Mouse (Mus musculus): Measurements from ENCODE around the gene Prpf39. TPM values are rescaled to one million over a fixed set of nuclear protein-coding genes. Genes with fewer than 3 reads are reported as not detected.
A peak's percentile ranks its signal among the peaks of the same experiment; 100 is the strongest.

Gene Prpf39
- total RNA-seq (2021): 10 to 100 TPM; 11.3 to 13.4 TPM

GRCm38 (mm10) chr12:65036190-65036870 is at the start of gene Prpf39:
Gene Prpf39, plus strand, starts transcription at chr12:65036333.
- DNase-seq: peak; percentile 94
- intact Hi-C loops (cut with DNase I): loop anchor here (5.0 kb wide), 3 partner anchors 36 to 136 kb away; partner anchors contain the start of genes Fkbp3, Klhl28, Mis18bp1 and Togaram1

- no peak for DNase-seq
- intact Hi-C loops (cut with DNase I): no loop called here
These were observed 28.4 kb upstream of the Prpf39 start for GRCm38 (mm10) chr12:65007725-65008124.

- intact Hi-C loops (cut with DNase I): no loop called here
- DNase-seq: no peak
These were observed 13.3 kb upstream of the Prpf39 start for GRCm38 (mm10) chr12:65022842-65023241.

- DNase-seq: no peak
- intact Hi-C loops (cut with DNase I): loop anchor here (5.0 kb wide), 3 partner anchors 36 to 136 kb away; partner anchors contain the start of genes Fkbp3, Klhl28, Mis18bp1 and Togaram1
These were observed 319 bp upstream of the Prpf39 start for GRCm38 (mm10) chr12:65035839-65036189.

GRCm38 (mm10) chr12:65036892-65037545 is 886 bp downstream of the Prpf39 start:
- no peak for DNase-seq
- intact Hi-C loops (cut with DNase I): loop anchor here (5.0 kb wide), 3 partner anchors 35 to 135 kb away; partner anchors contain the start of genes Fkbp3, Klhl28, Mis18bp1 and Togaram1

GRCm38 (mm10) chr12:65037546-65037937 is 1.4 kb downstream of the Prpf39 start:
- intact Hi-C loops (cut with DNase I): loop anchor here (5.0 kb wide), 3 partner anchors 35 to 135 kb away; partner anchors contain the start of genes Fkbp3, Klhl28, Mis18bp1 and Togaram1
- peak in 1 of 2 experiments; percentile 10 for DNase-seq

GRCm38 (mm10) chr12:65048799-65049198 is 12.7 kb downstream of the Prpf39 start:
- no peak for DNase-seq
- intact Hi-C loops (cut with DNase I): no loop called here

GRCm38 (mm10) chr12:65058203-65058602 is 22.1 kb downstream of the Prpf39 start:
- intact Hi-C loops (cut with DNase I): no loop called here
- DNase-seq: no peak

GRCm38 (mm10) chr12:65061082-65061481 is 24.9 kb downstream of the Prpf39 start:
- intact Hi-C loops (cut with DNase I): no loop called here
- no peak for DNase-seq

GRCm38 (mm10) chr12:65065241-65065640 is 29.1 kb downstream of the Prpf39 start:
- intact Hi-C loops (cut with DNase I): no loop called here
- no peak for DNase-seq

GRCm38 (mm10) chr12:65066234-65066633 is 30.1 kb downstream of the Prpf39 start:
- no peak for DNase-seq
- intact Hi-C loops (cut with DNase I): no loop called here

GRCm38 (mm10) chr12:65068409-65068808 is 32.3 kb downstream of the Prpf39 start:
- no peak for DNase-seq
- intact Hi-C loops (cut with DNase I): no loop called here

- no peak for DNase-seq
- intact Hi-C loops (cut with DNase I): loop anchor here (2.0 to 5.0 kb wide), 3 partner anchors 36 to 156 kb away; partner anchors contain the start of genes Gm527 and Prpf39
These were observed 36.9 kb downstream of the Prpf39 start for GRCm38 (mm10) chr12:65072911-65073610.

- peak; percentile 98 to 99 for DNase-seq
- intact Hi-C loops (cut with DNase I): loop anchor here (2.0 to 5.0 kb wide), 3 partner anchors 36 to 156 kb away; partner anchors contain the start of genes Gm527 and Prpf39
These were observed 37.6 kb downstream of the Prpf39 start, which contains the start of gene Fkbp3 for GRCm38 (mm10) chr12:65073611-65074178. Gene Fkbp3, minus strand, starts transcription at chr12:65074007.

GRCm38 (mm10) chr12:65074651-65075050 is 38.5 kb downstream of the Prpf39 start:
- no peak for DNase-seq
- intact Hi-C loops (cut with DNase I): loop anchor here (5.0 kb wide), 3 partner anchors 37 to 157 kb away; partner anchors contain the start of genes Gm527, Mis18bp1 and Prpf39

- intact Hi-C loops (cut with DNase I): loop anchor here (5.0 kb wide), 1 partner anchor 97 kb away; the partner anchor contains the start of gene Mis18bp1
- DNase-seq: peak; percentile 87 to 90
These were observed 39.1 kb downstream of the Prpf39 start, which contains the start of gene Fancm for GRCm38 (mm10) chr12:65075085-65075732. Gene Fancm, plus strand, starts transcription at chr12:65075603.

GRCm38 (mm10) chr12:65075733-65076310 is 39.7 kb downstream of the Prpf39 start:
- intact Hi-C loops (cut with DNase I): loop anchor here (5.0 kb wide), 1 partner anchor 96 kb away; the partner anchor contains the start of gene Mis18bp1
- DNase-seq: no peak

- no peak for DNase-seq
- intact Hi-C loops (cut with DNase I): loop anchor here (5.0 kb wide), 1 partner anchor 95 kb away; the partner anchor contains the start of gene Mis18bp1
These were observed 40.8 kb downstream of the Prpf39 start for GRCm38 (mm10) chr12:65076906-65077305.

GRCm38 (mm10) chr12:65108746-65109145 is 72.6 kb downstream of the Prpf39 start:
- intact Hi-C loops (cut with DNase I): no loop called here
- DNase-seq: no peak

All from heart, postnatal 36 days (tissue).